Mouse (Mus musculus) heart, embryonic 10.5 days (tissue): ENCODE data around the gene Oas1h. TPM values are rescaled to one million over a fixed set of nuclear protein-coding genes. Genes with fewer than 3 reads are reported as not detected.
A peak's percentile ranks its signal among the peaks of the same experiment; 100 is the strongest.
"Not testable (repeated sequence)": the region's sequence is repeated elsewhere in the genome, so short reads cannot be mapped to it uniquely, and the experiment has no call there.

Experiments used
- DNase-seq: peaks from one replicate; pipeline ENCODE4 v3.0.0-alpha.2; 2017; ENCODE audit warnings: low spot score
- H3K27ac ChIP-seq: fragments of 300-500 bp; sonication (generic); 2 replicates; pipeline ENCODE4 v1.5.1; 2016; ENCODE audit warnings: mild to moderate bottlenecking
- H3K27me3 ChIP-seq: fragments of 300-500 bp; sonication (generic); 2 replicates; pipeline ENCODE4 v1.6.1; 2016; ENCODE audit warnings: mild to moderate bottlenecking; ENCODE audit not compliant: poor library complexity, insufficient read depth, severe bottlenecking
- H3K36me3 ChIP-seq: fragments of 300-500 bp; sonication (generic); 2 replicates; pipeline ENCODE4 v1.6.1; 2016; ENCODE audit warnings: mild to moderate bottlenecking, moderate library complexity
- H3K4me1 ChIP-seq: fragments of 300-500 bp; sonication (generic); 2 replicates; pipeline ENCODE4 v1.6.1; 2016; ENCODE audit warnings: mild to moderate bottlenecking
- H3K4me3 ChIP-seq: fragments of 300-500 bp; sonication (generic); 2 replicates; pipeline ENCODE4 v1.5.1; 2016; ENCODE audit warnings: mild to moderate bottlenecking, moderate library complexity
- H3K9me3 ChIP-seq: fragments of 300-500 bp; sonication (generic); 2 replicates; pipeline ENCODE4 v1.6.1; 2016; ENCODE audit warnings: mild to moderate bottlenecking, moderate library complexity
- WGBS: fragments of 180-500 bp; shearing (Covaris S2); methylation state at CpG from one replicate; pipeline ENCODE4 v1.1.7; 2016; 5-methylcytosine and 5-hydroxymethylcytosine counted together
- microRNA-seq: library from miRNA; unstranded; fragments of <30 nt; microRNA quantifications from one replicate; pipeline ENCODE4, GENCODE M21; 2017
- polyA plus RNA-seq: library from polyadenylated mRNA; unstranded; fragments of >200 nt; fragmentation: Nextera tagmentation; extraction: Ambion mirVana; gene quantifications from 2 replicates; pipeline ENCODE4 v1.2.1, GENCODE M21; 2016

Oas1h gene
- polyA plus RNA-seq, 1 experiment from 2014 or later = not detected

- peak; percentile 68 for DNase-seq
- H3K4me3 ChIP-seq, H3K27me3 ChIP-seq, H3K4me1 ChIP-seq, H3K27ac ChIP-seq, H3K9me3 ChIP-seq, H3K36me3 ChIP-seq: not testable (repeated sequence)
- 72% methylated on average over 2 of the region's 2 CpGs for WGBS
Observed at GRCm38 (mm10) chr5:120919156-120919935, 58.1 kb downstream of the Oas1h start.

- no peaks in the 10 kb centered on the region for H3K4me1 ChIP-seq
- no peaks in the 10 kb centered on the region for H3K27me3 ChIP-seq
- no peak overlapping the region for H3K4me3 ChIP-seq
- peak; percentile 57 for DNase-seq
- no peak overlapping the region for H3K27ac ChIP-seq
- 73% methylated on average over 3 of the region's 3 CpGs for WGBS
- H3K36me3 ChIP-seq = no peaks in the 10 kb centered on the region
- H3K9me3 ChIP-seq = no peaks in the 10 kb centered on the region
Observed at GRCm38 (mm10) chr5:120920296-120920695, 59.1 kb downstream of the Oas1h start.

Small RNAs within 50 kb of the gene (microRNA-seq; reads per million reads assigned to microRNA genes)
- gene Gm22907 = not detected

Other genes with a start within 250 kb of the Oas1h start
- gene Rita1, start 248.8 kb upstream of the Oas1h start, polyA plus RNA-seq = 11.0 and 11.2 TPM in 2 replicates
- gene Ddx54, start 248.7 kb upstream of the Oas1h start, polyA plus RNA-seq = 47.1 and 49.4 TPM in 2 replicates
- gene Cfap73, start 227.2 kb upstream of the Oas1h start, polyA plus RNA-seq = 0.39 TPM in 1 of 2 replicates, not detected in the other
- gene Rasal1, start 212.6 kb upstream of the Oas1h start, polyA plus RNA-seq = 0.16 and 0.60 TPM in 2 replicates
- 0.28 and 0.41 TPM in 2 replicates for gene Dtx1, start 149.5 kb upstream of the Oas1h start, polyA plus RNA-seq
- not detected in 2 replicates for gene Oas2, start 111.6 kb upstream of the Oas1h start, polyA plus RNA-seq
- 0.29 and 0.37 TPM in 2 replicates for gene Oas3, start 83.8 kb upstream of the Oas1h start, polyA plus RNA-seq
- gene Oas1e, start 65.9 kb upstream of the Oas1h start, polyA plus RNA-seq = 0.08 TPM in 1 of 2 replicates, not detected in the other
- 0.28 and 0.46 TPM in 2 replicates for gene Oas1c, start 48.9 kb upstream of the Oas1h start, polyA plus RNA-seq
- not detected in 2 replicates for gene Oas1f, start 14.1 kb upstream of the Oas1h start, polyA plus RNA-seq
- gene Oas1g, start 26.2 kb downstream of the Oas1h start, polyA plus RNA-seq = not detected in 2 replicates
- gene Oas1a, start 46.1 kb downstream of the Oas1h start, polyA plus RNA-seq = 0.26 and 0.38 TPM in 2 replicates
- not detected in 2 replicates for gene Oas1d, start 53.1 kb downstream of the Oas1h start, polyA plus RNA-seq
- gene Rph3a, start 148.7 kb downstream of the Oas1h start, polyA plus RNA-seq = 0.06 TPM in 1 of 2 replicates, not detected in the other